Mouse (Mus musculus) lung, adult 2 months (tissue): ENCODE results near the gene Tmigd3.

Source experiments
- CTCF ChIP-seq: fragments of 200-500 bp; IDR thresholded peaks from 2 replicates; pipeline ENCODE4 v1.5.1; 2011; ENCODE audit warnings: mild to moderate bottlenecking, low read length, control low read depth; ENCODE audit not compliant: insufficient read depth
- POLR2A ChIP-seq: fragments of 200-500 bp; IDR thresholded peaks from 2 replicates; pipeline ENCODE4 v1.6.1; 2011; ENCODE audit warnings: low read depth, mild to moderate bottlenecking, control low read depth, low read length, borderline replicate concordance; ENCODE audit errors: extremely low read depth

DNA sequence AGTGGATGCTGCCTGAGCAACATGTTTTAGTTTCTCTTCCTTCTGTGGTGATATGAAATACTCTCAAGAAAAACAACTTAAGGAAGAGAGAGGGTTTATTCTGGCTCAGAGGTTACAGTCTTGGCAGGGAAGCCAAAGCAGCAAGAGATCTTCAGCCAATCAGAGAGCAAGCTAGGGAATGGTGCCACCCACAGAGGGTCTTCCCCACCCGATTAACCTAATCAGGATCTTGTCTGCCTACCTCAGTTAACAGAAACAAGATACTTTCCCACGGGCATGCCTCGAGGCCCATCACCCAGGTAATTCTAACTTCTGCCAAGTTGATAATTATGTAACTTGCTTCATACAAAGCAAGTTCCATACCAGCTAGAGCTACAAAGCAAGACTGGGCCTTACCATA is 9.7 kb downstream of the Tmigd3 start:
- TF ChIP-seq POLR2A (no peak), CTCF (no peak)
